Mouse (Mus musculus) regulatory T cell (primary cell): ENCODE data around the gene Rbm34.
"Not testable (repeated sequence)": the region's sequence is repeated elsewhere in the genome, so short reads cannot be mapped to it uniquely, and the experiment has no call there.

ENCODE experiments used
- in situ Hi-C: fragments of 300-600 bp; cut with MboI, MseI; formaldehyde crosslinking; loops from one replicate; pipeline ENCODE4 v1.15.1; 2025; ENCODE audit warnings: high pct_unique_total_duplicates

The Rbm34 gene

GRCm38 (mm10) chr8:126920845-126921244 is 50.0 kb downstream of the Rbm34 start:
- in situ Hi-C loops = no loop called here

GRCm38 (mm10) chr8:126920386-126920785 is 50.5 kb downstream of the Rbm34 start:
- in situ Hi-C loops = no loop called here

GRCm38 (mm10) chr8:126919703-126920102 is 51.2 kb downstream of the Rbm34 start:
- in situ Hi-C loops = loop anchor here (5.0 kb wide), 1 partner anchor 72 kb away; no protein-coding TSS in a partner anchor

- in situ Hi-C loops = loop anchor here (5.0 kb wide), 1 partner anchor 72 kb away; no protein-coding TSS in a partner anchor
Measured at GRCm38 (mm10) chr8:126919255-126919654, 51.6 kb downstream of the Rbm34 start.

DNA sequence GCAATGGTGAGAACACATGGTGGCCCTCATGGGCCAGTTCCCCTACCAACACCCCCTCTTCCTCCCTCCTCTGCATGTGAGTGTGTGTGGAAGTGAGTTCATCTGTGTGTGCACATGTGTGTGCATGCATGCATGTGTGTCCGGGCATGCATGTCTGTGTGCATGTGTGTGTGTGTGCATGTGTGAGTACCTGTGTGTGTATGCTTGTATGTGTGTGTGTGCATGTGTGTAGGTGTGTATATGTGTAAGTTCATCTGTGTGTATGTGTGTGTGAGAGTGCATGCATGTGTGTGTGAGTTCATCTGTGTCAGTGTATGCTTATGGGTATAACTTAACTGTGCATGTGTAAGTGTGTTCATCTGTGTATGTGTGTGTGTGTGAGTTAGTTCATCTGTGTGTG is 52.5 kb downstream of the Rbm34 start:
- in situ Hi-C loops = loop anchor here (5.0 kb wide), 1 partner anchor 71 kb away; no protein-coding TSS in a partner anchor

GRCm38 (mm10) chr8:126917179-126917905 is 53.5 kb downstream of the Rbm34 start:
- in situ Hi-C loops = loop anchor here (5.0 kb wide), 1 partner anchor 70 kb away; no protein-coding TSS in a partner anchor

DNA sequence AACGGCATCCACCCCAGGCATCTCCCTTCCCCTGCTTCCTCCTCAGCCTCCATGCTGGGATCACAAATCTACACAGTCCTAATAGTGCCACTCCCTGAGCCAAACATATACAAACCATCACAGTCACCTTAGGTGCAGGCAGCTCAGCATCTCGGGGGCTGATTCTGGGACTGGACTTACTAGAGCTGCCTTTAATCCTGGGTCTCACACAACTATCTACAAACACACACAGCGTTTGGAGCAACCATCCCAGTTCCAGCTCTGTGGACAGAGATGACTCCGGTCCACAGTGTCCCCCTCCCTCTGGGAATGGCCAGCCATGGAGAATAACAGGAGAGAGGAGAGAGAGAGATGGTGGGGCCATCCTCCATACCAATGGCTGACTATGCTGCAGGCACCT is 54.3 kb downstream of the Rbm34 start:
- in situ Hi-C loops = loop anchor here (5.0 kb wide), 1 partner anchor 69 kb away; no protein-coding TSS in a partner anchor

GRCm38 (mm10) chr8:126914609-126915375 is 56.1 kb downstream of the Rbm34 start:
- in situ Hi-C loops = loop anchor here (5.0 kb wide), 1 partner anchor 67 kb away; no protein-coding TSS in a partner anchor

DNA sequence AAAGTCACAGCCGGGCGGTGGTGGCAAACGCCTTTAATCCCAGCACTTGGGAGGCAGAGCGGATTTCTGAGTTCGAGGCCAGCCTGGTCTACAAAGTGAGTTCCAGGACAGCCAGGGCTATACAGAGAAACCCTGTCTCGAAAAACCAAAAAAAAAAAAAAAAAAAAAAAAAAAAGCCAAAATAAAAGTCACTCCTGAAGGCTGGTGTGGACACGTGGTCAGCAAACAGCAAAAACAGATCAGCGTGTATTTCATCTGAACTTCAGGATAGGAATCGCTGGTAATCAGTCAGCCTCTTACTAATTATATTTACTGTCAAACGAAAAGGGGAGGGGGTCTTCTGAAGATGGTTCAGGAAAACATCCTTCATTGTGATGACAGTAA is 56.8 kb downstream of the Rbm34 start:
- in situ Hi-C loops = not testable (repeated sequence)

DNA sequence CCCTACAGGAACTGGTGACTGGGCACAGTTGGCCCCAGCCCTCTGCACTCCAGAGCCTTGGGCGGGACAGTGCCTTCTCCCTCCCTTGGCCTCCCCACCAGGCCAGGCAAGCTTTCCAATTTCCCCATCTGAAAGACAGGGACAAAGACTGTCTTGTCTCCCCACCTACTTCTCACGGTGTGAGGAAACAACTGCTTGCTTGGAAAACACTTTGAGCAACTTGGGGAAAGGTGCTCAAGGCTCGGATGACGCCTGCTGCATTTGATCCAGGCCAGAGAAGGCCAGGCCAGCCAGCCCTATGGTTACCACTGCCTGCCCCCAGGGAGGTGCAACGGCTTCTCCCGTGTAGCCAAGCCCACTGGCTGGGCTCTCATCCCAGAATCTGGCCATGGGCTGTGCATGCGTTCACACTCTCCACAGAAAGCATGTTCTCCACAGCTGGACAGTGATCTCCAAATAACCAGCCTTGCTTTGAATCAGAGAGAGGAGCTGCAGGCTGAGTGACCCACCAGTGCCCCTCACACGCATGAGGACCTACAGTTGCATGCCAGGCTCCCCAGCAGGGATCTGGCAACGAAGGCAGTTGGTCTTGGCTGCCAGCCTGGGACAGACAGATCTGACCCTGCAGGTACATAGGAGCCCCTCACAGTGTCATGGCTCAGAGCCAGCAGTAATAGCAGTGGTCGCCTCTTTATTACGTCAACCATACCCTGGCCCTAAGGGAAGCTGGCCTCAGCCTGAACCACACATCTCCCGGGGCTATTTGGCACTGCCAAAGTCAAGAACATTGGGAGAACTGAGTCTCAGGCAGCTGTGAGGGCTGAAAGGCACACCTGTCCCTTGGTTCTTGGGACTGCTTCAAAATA is 57.4 kb downstream of the Rbm34 start:
- in situ Hi-C loops = no loop called here

DNA sequence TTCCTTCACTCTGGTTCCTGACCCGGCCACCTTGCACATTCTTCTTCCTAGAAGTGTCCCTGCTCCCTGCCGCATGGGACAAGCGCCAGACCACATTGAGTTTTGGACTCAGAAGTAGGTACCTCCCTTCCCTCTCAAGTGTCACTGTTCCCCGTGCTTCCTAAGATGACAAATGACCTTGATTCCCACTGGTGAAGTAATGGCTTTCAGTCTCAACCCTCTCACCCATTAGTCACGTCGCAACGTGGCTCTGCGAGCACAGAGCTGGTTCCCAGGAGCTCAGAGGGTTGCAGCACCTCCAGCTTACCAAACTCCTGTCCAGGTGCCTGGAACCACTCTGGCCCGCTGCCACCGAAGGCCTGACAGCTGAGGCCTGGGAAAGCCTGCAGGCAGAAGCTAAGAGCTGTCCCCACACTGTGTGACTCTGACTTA is 61.5 kb downstream of the Rbm34 start:
- in situ Hi-C loops = no loop called here

DNA sequence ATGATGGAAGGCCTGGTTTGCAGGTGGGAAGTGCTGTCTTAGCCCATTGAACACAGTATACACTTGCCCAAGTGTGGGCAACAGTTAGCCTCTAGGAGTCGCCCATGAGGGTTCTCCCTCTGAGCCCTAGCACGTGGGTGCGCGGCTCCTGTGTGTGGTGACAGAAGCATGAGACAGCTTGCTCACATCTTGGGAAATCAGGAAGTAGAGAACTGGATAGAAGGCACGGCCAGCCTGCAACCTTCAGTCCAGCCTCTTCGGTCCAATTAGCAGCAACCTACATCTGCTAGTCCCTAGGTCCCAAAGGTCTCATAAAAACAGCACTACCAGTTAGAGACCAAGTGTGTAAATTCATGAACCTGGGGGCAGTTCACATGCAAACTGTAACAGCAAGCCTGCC is 62.1 kb downstream of the Rbm34 start:
- in situ Hi-C loops = no loop called here

- in situ Hi-C loops = no loop called here
Measured at GRCm38 (mm10) chr8:126907968-126908367, 62.9 kb downstream of the Rbm34 start.

DNA sequence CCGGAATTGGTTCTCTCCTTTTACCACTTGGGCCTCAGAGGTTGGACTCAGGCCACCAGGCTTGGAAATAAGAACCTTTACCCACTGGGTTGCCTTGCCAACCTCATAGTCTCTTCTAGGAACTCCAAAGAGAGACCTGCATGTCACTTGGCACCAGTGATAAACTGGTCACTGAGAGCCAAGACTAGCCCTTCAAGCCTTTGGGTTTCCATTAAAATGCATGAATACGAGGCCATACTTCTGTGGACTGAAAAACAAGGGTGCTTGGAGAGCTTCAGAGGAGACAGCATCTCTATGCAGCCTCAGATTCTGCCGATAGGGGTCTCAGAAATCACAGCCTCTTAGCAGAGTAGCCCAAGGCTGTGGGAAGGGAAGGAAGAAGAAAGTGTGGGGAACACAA is 63.5 kb downstream of the Rbm34 start:
- in situ Hi-C loops = no loop called here

GRCm38 (mm10) chr8:126905387-126905786 is 65.5 kb downstream of the Rbm34 start:
- in situ Hi-C loops = no loop called here

GRCm38 (mm10) chr8:126903927-126904326 is 66.9 kb downstream of the Rbm34 start:
- in situ Hi-C loops = no loop called here

DNA sequence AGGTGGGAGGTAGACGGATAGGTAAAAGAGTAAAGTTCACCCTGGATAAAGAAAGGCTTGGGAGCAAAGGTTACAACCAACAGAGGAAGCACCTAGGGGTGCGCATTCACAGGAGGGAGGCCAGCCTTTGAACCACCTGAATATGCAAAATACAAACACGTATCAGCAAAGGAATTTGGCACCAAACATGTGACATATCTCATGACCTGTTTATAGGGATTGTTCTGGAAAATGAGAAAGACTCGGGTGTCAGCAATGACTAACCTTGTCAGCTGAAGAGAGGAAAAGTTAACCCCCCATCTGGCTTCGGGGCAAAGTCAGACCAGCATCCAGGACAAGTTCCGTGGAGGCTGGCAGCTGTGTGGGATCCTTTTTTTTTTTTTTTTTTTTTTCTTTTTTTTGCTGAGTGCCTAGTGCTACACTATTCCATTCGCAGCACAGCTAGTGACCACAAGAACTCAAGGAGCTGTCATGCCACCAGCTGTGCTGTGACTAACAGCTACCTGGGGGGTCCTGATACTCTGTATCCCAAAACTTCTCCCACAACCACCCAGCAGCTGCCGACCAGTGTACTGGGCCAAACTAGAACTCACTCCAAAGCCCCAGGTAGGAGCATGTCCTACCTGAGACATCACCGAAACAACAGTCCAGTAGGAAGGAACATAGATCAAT is 67.5 kb downstream of the Rbm34 start:
- in situ Hi-C loops = no loop called here

- in situ Hi-C loops = no loop called here
Measured at GRCm38 (mm10) chr8:126901612-126902011, 69.3 kb downstream of the Rbm34 start.

DNA sequence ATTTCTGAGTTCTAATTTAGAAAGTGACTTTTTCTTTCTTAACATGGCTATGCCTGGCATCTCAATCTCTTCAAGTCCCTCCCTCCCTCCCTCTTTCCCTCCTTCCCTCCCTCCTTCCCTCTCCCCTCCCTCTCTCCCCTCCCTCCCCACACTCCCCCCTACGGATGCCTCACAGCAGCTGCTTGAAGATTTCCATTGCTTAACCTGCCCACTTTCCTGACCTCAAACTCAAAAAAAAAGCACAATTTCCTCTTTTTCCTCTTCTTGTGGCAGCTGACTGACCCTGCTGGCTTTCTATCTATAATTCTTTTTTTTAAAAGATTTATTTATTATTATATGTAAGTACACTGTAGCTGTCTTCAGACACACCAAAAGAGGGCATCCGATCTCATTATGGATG is 69.8 kb downstream of the Rbm34 start:
- in situ Hi-C loops = no loop called here
